Mouse (Mus musculus) liver, embryonic 12.5 days (tissue): ENCODE measurements around the gene Gm49368. TPM values are rescaled to one million over a fixed set of nuclear protein-coding genes. Genes with fewer than 3 reads are reported as not detected.

Experiments
- ATAC-seq: fragments of 200-750 bp; cut with Nextera tagmentation; 2 replicates; pipeline ENCODE4 v1.8.0; 2017; ENCODE audit warnings: moderate number of reproducible peaks, mild to moderate bottlenecking, moderate library complexity
- H3K27ac ChIP-seq: fragments of 300-500 bp; sonication (generic); 2 replicates; pipeline ENCODE4 v1.5.1; 2016; ENCODE audit warnings: mild to moderate bottlenecking
- H3K27me3 ChIP-seq: fragments of 300-500 bp; sonication (generic); replicated peaks from 2 replicates; pipeline ENCODE4 v1.6.1; 2016; ENCODE audit warnings: mild to moderate bottlenecking, moderate library complexity
- H3K36me3 ChIP-seq: fragments of 300-500 bp; sonication (generic); 2 replicates; pipeline ENCODE4 v1.6.1; 2016; ENCODE audit warnings: mild to moderate bottlenecking, moderate library complexity
- H3K4me1 ChIP-seq: fragments of 300-500 bp; sonication (generic); 2 replicates; pipeline ENCODE4 v1.6.1; 2016
- H3K4me2 ChIP-seq: fragments of 300-500 bp; sonication (generic); 2 replicates; pipeline ENCODE4 v1.6.1; 2016; ENCODE audit warnings: mild to moderate bottlenecking, moderate library complexity
- H3K4me3 ChIP-seq: fragments of 300-500 bp; sonication (generic); 2 replicates; pipeline ENCODE4 v1.5.1; 2016; ENCODE audit warnings: mild to moderate bottlenecking, moderate library complexity
- H3K9ac ChIP-seq: fragments of 300-500 bp; sonication (generic); 2 replicates; pipeline ENCODE4 v1.6.1; 2016; ENCODE audit warnings: mild to moderate bottlenecking, moderate library complexity
- H3K9me3 ChIP-seq: fragments of 300-500 bp; sonication (generic); replicated peaks from 2 replicates; pipeline ENCODE4 v1.6.1; 2016; ENCODE audit warnings: mild to moderate bottlenecking, moderate library complexity
- WGBS: fragments of 180-500 bp; shearing (Covaris S2); methylation state at CpG from one replicate; pipeline ENCODE4 v1.1.7; 2016; ENCODE audit not compliant: insufficient replicate concordance; 5-methylcytosine and 5-hydroxymethylcytosine counted together
- polyA plus RNA-seq: library from polyadenylated mRNA; unstranded; fragments of >200 nt; fragmentation: Nextera tagmentation; extraction: Ambion mirVana; gene quantifications from 2 replicates; pipeline ENCODE4 v1.2.1, GENCODE M21; 2016

Gene Gm49368
- polyA plus RNA-seq, 1 experiment from 2014 or later: not detected

- Histone ChIP-seq H3K4me1 (0 out of 2 replicates have a peak, but pooled peaks cover 8% of the 10 kb centered on the region), H3K4me3 (no peak overlapping the region), H3K9me3 (no peaks in the 10 kb centered on the region), H3K27ac (no peak overlapping the region), H3K4me2 (no peak overlapping the region), H3K36me3 (no peaks in the 10 kb centered on the region), H3K9ac (no peak overlapping the region), H3K27me3 (no peaks in the 10 kb centered on the region)
- no peak for ATAC-seq
- WGBS: 32% methylated on average over 7 of the region's 7 CpGs
Measured at GRCm38 (mm10) chr7:128058576-128058975, 3.9 kb upstream of the Gm49368 start.

- Histone ChIP-seq H3K27me3 (no peaks in the 10 kb centered on the region), H3K4me1 (0 out of 2 replicates have a peak, but pooled peaks cover 8% of the 10 kb centered on the region), H3K4me2 (no peak overlapping the region), H3K4me3 (no peak overlapping the region), H3K27ac (no peak overlapping the region), H3K9ac (no peak overlapping the region), H3K9me3 (no peaks in the 10 kb centered on the region), H3K36me3 (no peaks in the 10 kb centered on the region)
- ATAC-seq: no peak
- 37% methylated on average over 4 of the region's 4 CpGs for WGBS
Measured at GRCm38 (mm10) chr7:128059091-128059490, 3.4 kb upstream of the Gm49368 start.

- Histone ChIP-seq H3K4me3 (no peak overlapping the region), H3K4me1 (0 out of 2 replicates have a peak, but pooled peaks cover 1% of the 10 kb centered on the region), H3K9ac (no peak overlapping the region), H3K36me3 (no peaks in the 10 kb centered on the region), H3K27ac (no peak overlapping the region), H3K9me3 (no peaks in the 10 kb centered on the region), H3K4me2 (no peak overlapping the region), H3K27me3 (no peaks in the 10 kb centered on the region)
- ATAC-seq: no peak
- 64% methylated on average over 6 of the region's 6 CpGs for WGBS
Measured at GRCm38 (mm10) chr7:128063211-128063781, 813 bp downstream of the Gm49368 start.

GRCm38 (mm10) chr7:128065547-128065946 lies 3.1 kb downstream of the Gm49368 start:
- no peak overlapping the region for H3K4me3 ChIP-seq
- H3K9me3 ChIP-seq: no peaks in the 10 kb centered on the region
- no peak for ATAC-seq
- H3K27me3 ChIP-seq: no peaks in the 10 kb centered on the region
- no peak overlapping the region for H3K9ac ChIP-seq
- no peaks in the 10 kb centered on the region for H3K4me1 ChIP-seq
- 29% methylated on average over 5 of the region's 5 CpGs for WGBS
- H3K4me2 ChIP-seq: no peak overlapping the region
- H3K36me3 ChIP-seq: no peaks in the 10 kb centered on the region
- H3K27ac ChIP-seq: no peak overlapping the region

GRCm38 (mm10) chr7:128067847-128068246 lies 5.4 kb downstream of the Gm49368 start:
- 30% methylated on average over 3 of the region's 3 CpGs for WGBS
- Histone ChIP-seq H3K4me2 (no peak overlapping the region), H3K27me3 (no peaks in the 10 kb centered on the region), H3K27ac (no peak overlapping the region), H3K4me3 (no peak overlapping the region), H3K4me1 (no peaks in the 10 kb centered on the region), H3K36me3 (no peaks in the 10 kb centered on the region), H3K9me3 (no peaks in the 10 kb centered on the region), H3K9ac (no peak overlapping the region)
- ATAC-seq: no peak

GRCm38 (mm10) chr7:128069844-128070243 lies 7.4 kb downstream of the Gm49368 start:
- Histone ChIP-seq H3K27me3 (no peaks in the 10 kb centered on the region), H3K27ac (no peak overlapping the region)
- WGBS: 65% methylated on average over 2 of the region's 2 CpGs

GRCm38 (mm10) chr7:128071816-128072215 lies 9.3 kb downstream of the Gm49368 start:
- no peaks in the 10 kb centered on the region for H3K36me3 ChIP-seq
- H3K27ac ChIP-seq: no peak overlapping the region
- no peaks in the 10 kb centered on the region for H3K4me1 ChIP-seq
- H3K4me2 ChIP-seq: no peak overlapping the region
- no peaks in the 10 kb centered on the region for H3K9me3 ChIP-seq
- no peak for ATAC-seq
- WGBS: 58% methylated on average over 4 of the region's 4 CpGs
- H3K27me3 ChIP-seq: no peaks in the 10 kb centered on the region
- no peak overlapping the region for H3K4me3 ChIP-seq
- H3K9ac ChIP-seq: no peak overlapping the region

More at GRCm38 (mm10) chr7:128069844-128070243, 7.4 kb downstream of the Gm49368 start:
- no peak for ATAC-seq
- Histone ChIP-seq H3K36me3 (no peaks in the 10 kb centered on the region), H3K9ac (no peak overlapping the region), H3K4me2 (no peak overlapping the region), H3K9me3 (no peaks in the 10 kb centered on the region), H3K4me3 (no peak overlapping the region), H3K4me1 (no peaks in the 10 kb centered on the region)

- Histone ChIP-seq H3K9me3 (no peaks in the 10 kb centered on the region), H3K4me1 (no peaks in the 10 kb centered on the region), H3K4me2 (no peak overlapping the region), H3K27ac (no peak overlapping the region), H3K4me3 (no peak overlapping the region), H3K9ac (no peak overlapping the region), H3K27me3 (no peaks in the 10 kb centered on the region), H3K36me3 (no peaks in the 10 kb centered on the region)
- 65% methylated on average over 8 of the region's 8 CpGs for WGBS
- no peak for ATAC-seq
Measured at GRCm38 (mm10) chr7:128080012-128080411, 17.5 kb downstream of the Gm49368 start.

- H3K4me2 ChIP-seq: no peak overlapping the region
- no peak overlapping the region for H3K9ac ChIP-seq
- WGBS: 36% methylated on average over 7 of the region's 7 CpGs
- H3K27ac ChIP-seq: no peak overlapping the region
- no peaks in the 10 kb centered on the region for H3K4me1 ChIP-seq
- H3K4me3 ChIP-seq: no peak overlapping the region
- no peaks in the 10 kb centered on the region for H3K9me3 ChIP-seq
- ATAC-seq: no peak
- no peaks in the 10 kb centered on the region for H3K27me3 ChIP-seq
- no peaks in the 10 kb centered on the region for H3K36me3 ChIP-seq
Measured at GRCm38 (mm10) chr7:128089141-128089540, 26.7 kb downstream of the Gm49368 start.

GRCm38 (mm10) chr7:128098135-128098534 lies 35.7 kb downstream of the Gm49368 start:
- Histone ChIP-seq H3K4me2 (no peak overlapping the region), H3K9ac (no peak overlapping the region), H3K4me1 (no peaks in the 10 kb centered on the region), H3K4me3 (no peak overlapping the region), H3K36me3 (no peaks in the 10 kb centered on the region), H3K27me3 (no peaks in the 10 kb centered on the region), H3K27ac (no peak overlapping the region), H3K9me3 (no peaks in the 10 kb centered on the region)
- no peak for ATAC-seq
- WGBS: 64% methylated on average over 1 of the region's 1 CpGs

GRCm38 (mm10) chr7:128100742-128101357 lies 38.4 kb downstream of the Gm49368 start:
- Histone ChIP-seq H3K4me3 (no peak overlapping the region), H3K4me1 (no peaks in the 10 kb centered on the region), H3K27me3 (no peaks in the 10 kb centered on the region), H3K36me3 (no peaks in the 10 kb centered on the region), H3K4me2 (no peak overlapping the region), H3K9ac (no peak overlapping the region), H3K27ac (no peak overlapping the region), H3K9me3 (no peaks in the 10 kb centered on the region)
- WGBS: 66% methylated on average over 2 of the region's 2 CpGs
- ATAC-seq: no peak

GRCm38 (mm10) chr7:128105246-128105645 lies 42.8 kb downstream of the Gm49368 start:
- no peaks in the 10 kb centered on the region for H3K9me3 ChIP-seq
- no peak overlapping the region for H3K4me2 ChIP-seq
- H3K27me3 ChIP-seq: no peaks in the 10 kb centered on the region
- H3K27ac ChIP-seq: no peak overlapping the region
- H3K4me3 ChIP-seq: no peak overlapping the region
- H3K9ac ChIP-seq: no peak overlapping the region
- ATAC-seq: no peak
- H3K4me1 ChIP-seq: no peaks in the 10 kb centered on the region
- no peaks in the 10 kb centered on the region for H3K36me3 ChIP-seq
- WGBS: 62% methylated on average over 4 of the region's 4 CpGs

- H3K27me3 ChIP-seq: no peaks in the 10 kb centered on the region
- ATAC-seq: no peak
Measured at GRCm38 (mm10) chr7:128107462-128107861, 45.0 kb downstream of the Gm49368 start.

More at GRCm38 (mm10) chr7:128107462-128107861, 45.0 kb downstream of the Gm49368 start:
- Histone ChIP-seq H3K27ac (no peak overlapping the region), H3K9me3 (no peaks in the 10 kb centered on the region), H3K4me2 (no peak overlapping the region), H3K4me1 (no peaks in the 10 kb centered on the region), H3K4me3 (no peak overlapping the region), H3K36me3 (no peaks in the 10 kb centered on the region), H3K9ac (no peak overlapping the region)
- WGBS: 74% methylated on average over 7 of the region's 7 CpGs
